Mouse (Mus musculus) adrenal gland, adult 10 weeks (tissue): ENCODE data around the gene Cc2d2b. TPM values are rescaled to one million over a fixed set of nuclear protein-coding genes. Genes with fewer than 3 reads are reported as not detected.

Source experiments
- polyA plus RNA-seq: library from polyadenylated mRNA; stranded (reverse); fragments of 350-450 nt; fragmentation: Illumina TruSeq; extraction: RNeasy Lipid Tissue Mini Kit (QIAGEN cat#74804); gene quantifications from one replicate; pipeline ENCODE4 v1.2.3, GENCODE M21; 2014; ENCODE audit warnings: low read depth, low replicate concordance

Cc2d2b gene
- not detected for polyA plus RNA-seq

DNA sequence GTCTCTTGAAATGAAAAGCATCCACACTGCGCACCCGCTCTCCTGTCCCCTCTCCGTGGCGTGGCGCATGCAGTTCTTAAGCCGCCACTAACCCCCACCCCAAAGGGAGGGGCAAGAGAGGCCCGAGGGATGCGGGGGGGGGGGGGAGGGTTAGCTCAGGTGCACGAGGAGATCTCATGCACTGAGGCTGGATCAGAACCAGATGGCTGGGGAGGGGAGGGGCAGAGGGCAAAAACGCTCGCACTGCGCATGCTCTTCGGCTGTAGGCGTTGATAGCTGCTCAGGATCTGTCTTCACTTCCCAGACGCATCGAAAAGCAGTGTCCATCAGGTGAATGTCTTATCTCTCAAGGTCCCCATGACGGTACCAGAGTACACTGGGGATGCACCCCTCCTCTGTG lies at the start of gene Cc2d2b:
Cc2d2b (plus strand) TSS at position 195 of the 400 bp plus-strand sequence.

GRCm38 (mm10) chr19:40830703-40831415 lies 82.3 kb downstream of the Cc2d2b start, which contains the start of gene Ccnj:
TSS of gene Ccnj (plus strand) at chr19:40831279.

Other genes starting within 250 kb of the Cc2d2b start
- 132 TPM for gene Sorbs1, start 235.0 kb upstream of the Cc2d2b start, polyA plus RNA-seq
- 5.5 TPM for gene Aldh18a1, start 160.3 kb upstream of the Cc2d2b start, polyA plus RNA-seq
- 5.2 TPM for gene Tctn3, start 136.5 kb upstream of the Cc2d2b start, polyA plus RNA-seq
- 34.1 TPM for gene Entpd1, start 136.4 kb upstream of the Cc2d2b start, polyA plus RNA-seq
- gene Ccnj, start 82.5 kb downstream of the Cc2d2b start, polyA plus RNA-seq = 12.0 TPM
- gene Zfp518a, start 146.0 kb downstream of the Cc2d2b start, polyA plus RNA-seq = 49.5 TPM
- gene Blnk, start 245.8 kb downstream of the Cc2d2b start, polyA plus RNA-seq = 1.3 TPM